Mouse (Mus musculus): ENCODE results near the gene Trim80. TPM values are rescaled to one million over a fixed set of nuclear protein-coding genes. Genes with fewer than 3 reads are reported as not detected.

The Trim80 gene
- total and polyA plus RNA-seq, 2 experiments from 2014 or later = 0.26 TPM; not detected in 1

- Histone ChIP-seq H3K9ac (replicated peaks; ENCODE audit: low read depth, low read length) (no peak overlapping the region), H3K36me3 (replicated peaks; ENCODE audit: control insufficient read depth, insufficient read depth, low read length) (no peaks in the 10 kb centered on the region), H3K4me1 (ENCODE audit: control insufficient read depth, insufficient read depth) (no peaks in the 10 kb centered on the region), H3K27me3 (ENCODE audit: control insufficient read depth, insufficient read depth, low read length) (no peaks in the 10 kb centered on the region), H3K9me3 (replicated peaks; ENCODE audit: control insufficient read depth, low read length) (no peaks in the 10 kb centered on the region), H3K4me2 (ENCODE audit: low read depth, low read length) (no peak overlapping the region; the same call in 1 of the 2 replicates), H3K27ac (ENCODE audit: low read depth) (peak overlapping the region; percentile 18; the same call in 1 of the 2 replicates), H3K4me3 (ENCODE audit: low read depth, low read length) (peak overlapping the region; percentile 23; the same call in 1 of the 2 replicates)
- 42% methylated on average over 11 of the region's 11 CpGs for WGBS
- ATAC-seq (ENCODE audit: insufficient read depth, low read depth) = 0 out of 2 replicates have a peak, but pooled peaks have one; percentile 24
- TF ChIP-seq EP300 (IDR thresholded peaks at IDR 0.05; ENCODE audit: low read depth) (no peak), CTCF (IDR thresholded peaks at IDR 0.05; ENCODE audit: low read depth) (no peak)
- DNase-seq (ENCODE audit: low spot score) = no peak
Observed at GRCm38 (mm10) chr11:115463397-115463796, 23.1 kb downstream of the Trim80 start.

DNA sequence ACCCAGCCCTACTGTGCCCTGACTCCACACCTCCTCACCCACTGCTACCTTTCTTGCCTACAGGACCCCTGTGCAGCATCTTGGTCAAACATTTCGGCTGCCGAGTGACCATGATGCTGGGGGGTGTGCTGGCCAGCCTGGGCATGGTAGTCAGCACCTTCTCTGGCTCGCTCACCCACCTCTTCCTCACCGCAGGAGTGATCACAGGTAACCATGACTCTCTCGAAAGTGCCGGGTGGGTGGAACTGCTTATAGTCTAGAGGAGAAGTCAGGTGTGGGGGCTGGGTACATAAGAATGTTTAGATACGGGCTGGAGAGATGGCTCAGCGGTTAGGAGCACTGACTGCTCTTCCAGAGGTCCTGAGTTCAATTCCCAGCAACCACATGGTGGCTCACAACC, 24.5 kb downstream of the Trim80 start:
- Histone ChIP-seq H3K9ac (replicated peaks; ENCODE audit: low read depth, low read length) (no peak overlapping the region), H3K36me3 (replicated peaks; ENCODE audit: control insufficient read depth, insufficient read depth, low read length) (no peaks in the 10 kb centered on the region), H3K4me1 (ENCODE audit: control insufficient read depth, insufficient read depth) (no peaks in the 10 kb centered on the region), H3K9me3 (replicated peaks; ENCODE audit: control insufficient read depth, low read length) (no peaks in the 10 kb centered on the region), H3K27ac (ENCODE audit: low read depth) (no peak overlapping the region), H3K4me3 (ENCODE audit: low read depth, low read length) (peak overlapping the region; percentile 10; the same call in 1 of the 2 replicates), H3K27me3 (ENCODE audit: control insufficient read depth, insufficient read depth, low read length) (no peaks in the 10 kb centered on the region), H3K4me2 (ENCODE audit: low read depth, low read length) (peak overlapping the region; percentile 24; the same call in 1 of the 2 replicates)
- TF ChIP-seq CTCF (IDR thresholded peaks at IDR 0.05; ENCODE audit: low read depth) = no peak
- no peak for TF ChIP-seq EP300 (IDR thresholded peaks at IDR 0.05; ENCODE audit: low read depth)
- no peak for DNase-seq (ENCODE audit: low spot score)
- no peak for ATAC-seq (ENCODE audit: insufficient read depth, low read depth)
- 88% methylated on average over 8 of the region's 8 CpGs for WGBS

GRCm38 (mm10) chr11:115467217-115467618, 26.9 kb downstream of the Trim80 start:
- no peak; the same call in 1 of the 2 replicates for ATAC-seq (ENCODE audit: insufficient read depth, low read depth)
- Histone ChIP-seq H3K36me3 (replicated peaks; ENCODE audit: control insufficient read depth, insufficient read depth, low read length) (no peaks in the 10 kb centered on the region), H3K27ac (ENCODE audit: low read depth) (no peak overlapping the region), H3K4me2 (ENCODE audit: low read depth, low read length) (no peak overlapping the region), H3K4me3 (ENCODE audit: low read depth, low read length) (no peak overlapping the region), H3K4me1 (ENCODE audit: control insufficient read depth, insufficient read depth) (no peaks in the 10 kb centered on the region), H3K27me3 (ENCODE audit: control insufficient read depth, insufficient read depth, low read length) (no peaks in the 10 kb centered on the region), H3K9me3 (replicated peaks; ENCODE audit: control insufficient read depth, low read length) (no peaks in the 10 kb centered on the region), H3K9ac (replicated peaks; ENCODE audit: low read depth, low read length) (no peak overlapping the region)
- TF ChIP-seq EP300 (IDR thresholded peaks at IDR 0.05; ENCODE audit: low read depth) (no peak), CTCF (IDR thresholded peaks at IDR 0.05; ENCODE audit: low read depth) (no peak)
- DNase-seq (ENCODE audit: low spot score) = no peak
- WGBS = 35% methylated on average over 4 of the region's 4 CpGs

DNA sequence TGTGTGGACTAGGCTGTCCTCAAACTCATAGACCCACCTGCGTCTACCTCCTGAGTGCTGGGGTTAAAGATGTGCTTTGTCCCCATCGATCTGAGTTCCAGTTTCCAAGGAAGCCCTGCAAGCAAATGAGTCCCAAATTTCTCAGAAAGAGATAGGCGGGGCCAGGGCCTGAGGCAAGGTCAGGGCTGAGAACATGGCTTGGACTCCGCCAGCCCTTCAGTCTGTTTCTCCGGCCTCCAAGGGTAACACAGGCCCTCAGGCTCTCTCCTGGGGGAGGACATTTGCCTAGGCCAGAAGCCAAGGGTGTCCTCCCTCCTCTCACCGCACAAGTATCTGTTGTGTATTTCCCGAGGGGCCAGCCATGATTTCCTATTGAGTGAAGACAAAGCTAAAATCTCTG, 31.8 kb downstream of the Trim80 start:
- H3K27ac ChIP-seq (ENCODE audit: low read depth) = peak overlapping the region; percentile 77; the same call in 1 of the 2 replicates
- no peak overlapping the region for H3K4me2 ChIP-seq (ENCODE audit: low read depth, low read length)
- WGBS = 63% methylated on average over 7 of the region's 7 CpGs
- H3K9me3 ChIP-seq (replicated peaks; ENCODE audit: control insufficient read depth, low read length) = no peaks in the 10 kb centered on the region
- DNase-seq (ENCODE audit: low spot score) (no peak), ATAC-seq (ENCODE audit: insufficient read depth, low read depth) (no peak)
- no peak for TF ChIP-seq CTCF (IDR thresholded peaks at IDR 0.05; ENCODE audit: low read depth)
- no peak for TF ChIP-seq EP300 (IDR thresholded peaks at IDR 0.05; ENCODE audit: low read depth)
- no peaks in the 10 kb centered on the region for H3K36me3 ChIP-seq (replicated peaks; ENCODE audit: control insufficient read depth, insufficient read depth, low read length)
- H3K4me3 ChIP-seq (ENCODE audit: low read depth, low read length) = no peak overlapping the region
- peaks cover 24% of the 10 kb centered on the region for H3K4me1 ChIP-seq (ENCODE audit: control insufficient read depth, insufficient read depth)
- H3K9ac ChIP-seq (replicated peaks; ENCODE audit: low read depth, low read length) = no peak overlapping the region
- no peaks in the 10 kb centered on the region for H3K27me3 ChIP-seq (ENCODE audit: control insufficient read depth, insufficient read depth, low read length)

DNA sequence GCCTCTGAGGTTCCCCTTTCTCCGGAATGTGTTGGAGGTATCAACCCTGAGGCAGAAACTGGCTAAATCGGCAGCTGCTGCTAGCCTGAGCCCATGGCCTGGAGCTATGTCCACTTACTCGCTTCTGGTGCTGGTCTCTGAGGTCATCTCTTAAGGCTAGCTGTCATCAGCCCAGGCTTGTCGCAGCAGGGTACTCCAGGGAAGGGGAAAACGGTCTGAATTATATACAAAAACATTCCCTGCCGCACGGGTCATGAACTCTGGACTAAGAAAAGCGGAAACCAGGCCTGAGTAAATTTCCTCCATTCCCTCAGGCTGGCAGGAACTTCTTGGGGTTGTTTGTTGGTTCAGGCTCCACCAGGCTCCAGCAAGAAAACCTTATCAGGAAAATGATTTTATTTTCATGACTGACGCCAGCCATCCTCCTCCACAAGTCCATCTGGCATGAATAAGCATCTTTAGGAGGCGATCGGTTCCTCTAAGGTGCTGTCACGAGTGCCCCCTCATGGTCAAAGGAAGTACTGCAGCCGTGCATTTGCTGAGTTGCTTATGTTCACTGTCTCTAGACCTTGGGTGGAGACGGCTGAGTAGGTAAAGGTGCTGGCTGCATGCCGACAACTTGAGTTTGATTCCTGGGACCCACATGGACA, 33.4 kb downstream of the Trim80 start:
- Histone ChIP-seq H3K27ac (ENCODE audit: low read depth) (peak overlapping the region; percentile 77), H3K9me3 (replicated peaks; ENCODE audit: control insufficient read depth, low read length) (no peaks in the 10 kb centered on the region), H3K4me1 (ENCODE audit: control insufficient read depth, insufficient read depth) (peaks cover 25% of the 10 kb centered on the region), H3K27me3 (ENCODE audit: control insufficient read depth, insufficient read depth, low read length) (no peaks in the 10 kb centered on the region), H3K9ac (replicated peaks; ENCODE audit: low read depth, low read length) (no peak overlapping the region), H3K36me3 (replicated peaks; ENCODE audit: control insufficient read depth, insufficient read depth, low read length) (no peaks in the 10 kb centered on the region), H3K4me3 (ENCODE audit: low read depth, low read length) (no peak overlapping the region), H3K4me2 (ENCODE audit: low read depth, low read length) (0 out of 2 replicates have a peak overlapping the region, but pooled peaks have one; percentile 4)
- 15% methylated on average over 15 of the region's 15 CpGs for WGBS
- ATAC-seq (ENCODE audit: insufficient read depth, low read depth) (peak; percentile 52), DNase-seq (ENCODE audit: low spot score) (peak; percentile 91)
- TF ChIP-seq CTCF (IDR thresholded peaks at IDR 0.05; ENCODE audit: low read depth) (peak; percentile 99), EP300 (IDR thresholded peaks at IDR 0.05; ENCODE audit: low read depth) (no peak)

Data from heart, postnatal 0 days (tissue).